Mouse (Mus musculus): ENCODE data around the gene Aplp2.
"Not testable (repeated sequence)": the region's sequence is repeated elsewhere in the genome, so short reads cannot be mapped to it uniquely, and the experiment has no call there.

The Aplp2 gene

DNA sequence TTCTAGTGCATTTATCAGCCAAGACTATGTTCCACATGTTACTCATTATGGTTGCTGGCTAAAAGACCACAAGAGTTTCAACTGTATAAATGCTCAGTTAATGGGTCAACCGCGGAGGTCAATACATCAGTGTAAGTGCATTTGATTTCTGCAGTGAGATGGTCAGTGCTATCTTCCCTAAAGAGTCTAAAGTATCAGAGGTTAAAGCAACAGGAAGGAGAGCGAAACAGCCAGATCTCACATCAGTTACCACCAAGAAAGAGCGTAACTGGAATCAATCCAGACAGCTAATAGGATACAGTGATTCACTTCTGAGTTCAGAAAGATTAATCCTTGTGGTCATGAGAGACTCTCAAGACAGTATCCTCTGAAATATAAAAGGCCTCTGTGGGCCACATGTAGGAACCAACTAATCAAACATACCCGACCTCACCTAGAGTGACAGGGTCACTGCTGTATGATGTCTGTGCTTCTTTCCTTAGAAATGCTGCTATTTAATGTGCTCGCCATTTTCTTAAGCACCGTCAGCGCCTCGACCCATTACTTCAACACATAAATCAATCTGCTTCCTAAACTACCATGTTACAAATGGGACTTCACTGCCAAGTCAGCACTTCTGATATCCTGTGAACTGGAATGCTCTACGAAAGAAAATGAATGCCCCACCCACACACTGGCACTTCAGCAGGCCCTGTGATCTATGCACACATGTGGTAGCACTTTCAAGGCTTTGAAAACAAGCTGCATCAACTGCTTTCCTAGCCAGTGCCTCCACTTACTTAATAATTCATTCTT is 30.1 kb downstream of the Aplp2 start:
- DNase-seq (ENCODE audit: low read depth, low spot score), result no peak

DNA sequence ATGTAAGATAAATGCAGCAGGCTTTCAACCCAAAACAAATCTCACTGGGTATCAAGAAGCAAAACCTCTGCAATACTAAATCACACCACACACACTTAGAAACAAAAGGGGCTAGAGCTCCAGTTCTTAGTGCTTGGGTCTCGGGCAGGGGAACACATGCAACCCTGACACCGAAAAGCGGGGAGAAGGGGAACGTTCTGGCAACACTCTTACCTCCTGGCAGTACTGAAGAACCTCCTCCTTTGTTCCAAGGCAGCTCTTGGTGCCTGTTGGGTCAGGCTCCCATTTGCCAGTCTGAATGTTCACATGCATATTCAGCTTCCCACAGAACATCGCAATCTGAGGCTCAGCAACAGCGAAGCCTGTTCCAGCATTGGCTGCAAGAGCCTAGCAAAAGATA is 33.9 kb downstream of the Aplp2 start:
- DNase-seq (ENCODE audit: low read depth, low spot score), result no peak

GRCm38 (mm10) chr9:31176379-31177130 is 35.1 kb downstream of the Aplp2 start:
- peak; percentile 34 for DNase-seq (ENCODE audit: low read depth, low spot score)

GRCm38 (mm10) chr9:31175978-31176377 is 35.6 kb downstream of the Aplp2 start:
- DNase-seq (ENCODE audit: low read depth, low spot score), result no peak

DNA sequence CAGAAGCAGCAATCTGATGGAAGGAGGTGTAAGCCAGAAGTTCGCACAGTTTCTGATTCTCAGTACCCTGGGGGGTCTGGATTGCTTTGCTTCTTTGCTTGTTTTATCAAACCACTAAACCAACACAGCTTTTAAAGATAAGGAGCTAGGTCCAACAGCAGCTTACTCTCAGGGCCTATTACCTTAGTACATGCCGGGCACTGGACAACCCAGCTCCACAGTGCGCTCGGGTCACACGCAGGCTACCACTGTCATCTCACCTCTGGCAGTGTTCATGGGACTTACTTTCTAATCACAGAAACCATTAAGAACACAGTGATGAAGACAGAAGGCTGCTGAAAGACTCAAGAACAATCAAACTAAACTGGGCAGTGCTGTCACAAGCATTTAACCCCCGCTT is 36.3 kb downstream of the Aplp2 start:
- DNase-seq (ENCODE audit: low read depth, low spot score), result no peak

- DNase-seq (ENCODE audit: low read depth, low spot score), result no peak
Observed at GRCm38 (mm10) chr9:31168356-31169093, 43.1 kb downstream of the Aplp2 start.

DNA sequence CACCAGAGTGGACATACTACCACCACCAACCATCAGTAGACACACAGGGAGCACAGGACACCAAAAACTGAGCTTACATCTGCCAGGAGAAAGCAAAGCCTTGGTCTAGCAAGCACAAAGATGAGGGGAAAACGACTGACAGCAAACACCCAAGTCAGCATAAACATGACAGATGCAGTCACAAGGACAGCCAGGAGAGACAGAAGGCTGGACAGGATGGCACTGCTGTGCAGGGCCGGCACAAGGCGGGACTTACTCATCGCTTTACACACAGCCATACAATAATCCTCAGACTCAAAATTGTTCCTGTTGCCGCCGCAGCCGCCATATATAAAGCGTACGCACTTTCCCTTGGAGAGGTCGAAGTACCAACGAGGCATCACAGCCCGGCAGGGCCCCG is 44.3 kb downstream of the Aplp2 start:
- no peak for DNase-seq (ENCODE audit: low read depth, low spot score)

DNA sequence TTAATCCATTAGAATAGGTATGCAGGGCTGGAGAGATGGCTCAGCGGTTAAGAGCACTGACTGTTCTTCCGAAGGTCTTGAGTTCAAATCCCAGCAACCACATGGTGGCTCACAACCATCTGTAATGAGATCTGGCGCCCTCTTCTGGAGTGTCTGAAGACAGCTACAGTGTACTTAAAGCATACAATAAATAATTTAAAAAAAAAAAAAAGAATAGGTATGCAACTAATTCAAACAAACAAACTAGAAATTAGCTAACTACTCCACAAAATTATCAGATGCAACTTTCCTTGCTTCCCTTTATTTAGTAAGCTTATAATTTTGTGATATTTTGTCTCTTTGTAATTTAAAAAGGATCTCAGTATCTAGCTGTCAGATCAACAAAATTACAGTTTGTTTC is 46.1 kb downstream of the Aplp2 start:
- not testable (repeated sequence) for DNase-seq (ENCODE audit: low read depth, low spot score)

- no peak for DNase-seq (ENCODE audit: low read depth, low spot score)
Observed at GRCm38 (mm10) chr9:31163327-31163726, 48.3 kb downstream of the Aplp2 start.

GRCm38 (mm10) chr9:31162911-31163310 is 48.7 kb downstream of the Aplp2 start:
- no peak for DNase-seq (ENCODE audit: low read depth, low spot score)

GRCm38 (mm10) chr9:31159910-31160309 is 51.7 kb downstream of the Aplp2 start:
- DNase-seq (ENCODE audit: low read depth, low spot score), result no peak

DNA sequence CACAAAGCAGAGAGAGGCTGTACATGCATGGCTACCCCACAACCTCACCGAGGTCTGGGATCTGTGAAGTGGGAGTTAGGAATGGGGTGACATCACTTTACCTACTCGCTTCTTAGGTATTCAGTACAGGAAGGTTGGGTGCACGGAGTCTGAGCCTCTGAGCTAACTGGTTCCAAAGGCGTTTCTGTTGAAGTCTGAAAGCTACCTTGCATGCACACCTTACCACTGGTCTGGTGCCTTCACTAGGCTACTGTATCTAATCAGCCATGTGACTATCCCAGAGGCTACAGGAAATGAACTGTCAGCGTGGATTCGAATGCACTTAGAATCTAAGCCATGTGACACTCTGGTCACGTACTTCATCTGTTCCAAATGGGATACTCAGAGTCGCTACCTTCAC is 55.0 kb downstream of the Aplp2 start:
- DNase-seq (ENCODE audit: low read depth, low spot score), result no peak

GRCm38 (mm10) chr9:31151050-31151449 is 60.6 kb downstream of the Aplp2 start:
- DNase-seq (ENCODE audit: low read depth, low spot score), result no peak

DNA sequence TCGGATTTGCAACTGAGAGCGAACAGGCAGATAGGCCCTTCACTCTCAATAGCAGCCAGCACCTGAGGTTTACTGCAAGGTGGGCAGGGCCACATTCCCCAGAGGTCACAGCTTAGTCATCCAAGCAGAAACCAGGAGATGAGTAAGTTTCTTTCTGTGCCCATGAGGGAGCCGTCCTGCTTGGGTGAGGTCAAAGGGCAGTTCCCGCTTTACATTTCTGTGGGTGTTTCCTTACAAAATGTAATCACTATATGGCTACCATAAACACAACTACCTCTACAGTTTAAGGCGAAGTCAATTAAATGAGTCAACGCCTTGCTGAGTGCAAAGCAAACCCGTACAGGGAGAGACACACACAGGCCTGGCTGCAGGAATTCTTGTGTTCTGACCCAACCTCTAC is 63.5 kb downstream of the Aplp2 start:
- DNase-seq (ENCODE audit: low read depth, low spot score), result no peak

GRCm38 (mm10) chr9:31145272-31145925 is 66.2 kb downstream of the Aplp2 start:
- no peak for DNase-seq (ENCODE audit: low read depth, low spot score)

GRCm38 (mm10) chr9:31142924-31143323 is 68.7 kb downstream of the Aplp2 start:
- no peak for DNase-seq (ENCODE audit: low read depth, low spot score)

- DNase-seq (ENCODE audit: low read depth, low spot score), result no peak
Observed at GRCm38 (mm10) chr9:31133131-31133530, 78.5 kb downstream of the Aplp2 start.

DNA sequence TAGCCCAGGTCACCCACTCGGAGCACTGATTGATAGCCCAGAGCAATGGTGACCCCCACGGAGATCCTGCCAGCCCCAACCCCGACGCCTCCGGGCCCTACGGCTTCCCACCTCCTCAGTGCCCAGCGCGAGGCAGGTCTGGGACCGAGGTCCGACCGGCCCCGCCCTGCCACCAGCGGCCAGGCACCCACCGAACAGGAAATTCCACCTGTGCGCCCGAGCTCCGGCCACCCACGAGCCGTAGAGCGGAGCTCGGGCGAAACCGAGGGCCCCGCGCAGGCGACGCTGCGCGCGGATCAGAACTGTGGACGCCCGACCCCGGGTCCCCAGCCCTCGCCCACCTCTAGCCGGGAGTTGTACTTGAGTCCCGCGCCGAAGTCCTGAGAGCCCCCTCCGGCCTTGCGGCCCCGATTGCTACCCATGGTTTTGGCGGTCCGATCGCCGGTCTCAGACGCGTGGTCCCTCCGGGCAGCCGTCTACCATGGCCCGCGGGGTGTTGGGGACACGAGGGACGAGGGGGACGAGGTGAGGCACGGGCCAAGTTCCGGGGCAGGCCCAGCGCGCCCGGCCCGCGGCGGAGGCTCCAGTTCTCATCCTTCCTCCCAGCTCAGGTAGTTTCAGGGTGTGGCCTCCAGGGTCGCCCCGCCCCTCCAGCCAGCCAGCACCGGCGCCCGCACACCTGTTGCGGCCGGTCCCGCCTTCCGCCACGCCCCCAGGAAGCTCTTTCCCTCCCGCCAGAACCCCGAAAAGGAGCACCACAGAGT is 80.2 kb downstream of the Aplp2 start, which contains the start of gene St14:
Gene St14 (minus strand): TSS at position 649 of the 764 bp plus-strand sequence.
- no peak for DNase-seq (ENCODE audit: low read depth, low spot score)

DNA sequence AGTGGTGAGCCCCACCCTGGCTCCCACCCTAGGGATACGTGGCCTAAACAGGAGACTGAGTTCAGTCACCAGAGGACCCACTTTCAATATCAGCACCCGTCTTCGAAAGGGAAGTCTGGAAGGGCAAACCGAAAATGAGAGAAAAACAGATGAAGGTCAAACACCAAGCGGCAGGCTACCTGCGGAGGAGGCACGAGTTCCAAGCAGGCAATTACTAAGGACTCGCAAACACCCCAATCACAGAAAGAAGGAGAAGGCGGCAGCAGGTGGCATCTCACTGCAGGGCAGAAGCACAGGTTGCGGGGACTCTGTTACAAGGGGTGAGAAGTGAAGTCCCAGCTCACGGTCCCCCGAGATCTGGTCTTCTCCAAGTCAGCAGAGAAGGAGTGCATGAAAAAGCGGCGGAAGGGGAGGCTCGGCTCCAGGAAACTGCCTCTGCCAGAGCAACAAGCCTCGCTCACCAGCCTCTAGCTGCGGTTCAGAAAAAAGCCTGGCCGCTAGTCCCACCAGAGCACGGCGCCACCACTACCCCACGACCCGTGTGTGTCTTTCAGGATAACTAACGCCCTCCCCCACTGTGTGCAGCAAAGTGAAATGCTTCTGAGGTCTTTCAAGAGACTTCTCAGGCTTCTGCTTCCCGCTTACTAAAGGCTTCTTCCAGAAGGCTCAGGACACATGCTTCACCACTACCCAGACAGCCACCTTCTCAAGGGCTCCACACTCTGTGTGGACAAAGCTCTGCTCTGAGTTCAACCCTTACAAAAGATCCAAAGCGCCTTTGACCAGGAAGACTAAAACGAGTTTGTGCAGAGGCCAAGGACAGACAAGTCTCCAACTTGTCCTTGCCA is 81.0 kb downstream of the Aplp2 start:
- no peak for DNase-seq (ENCODE audit: low read depth, low spot score)

- no peak for DNase-seq (ENCODE audit: low read depth, low spot score)
Observed at GRCm38 (mm10) chr9:31129956-31130355, 81.7 kb downstream of the Aplp2 start.
